Mouse (Mus musculus) hindbrain, embryonic 15.5 days (tissue): Measurements from ENCODE around the gene Camk2n1. TPM values are rescaled to one million over a fixed set of nuclear protein-coding genes. Genes with fewer than 3 reads are reported as not detected.

ENCODE experiments used
- ATAC-seq: fragments of 200-750 bp; cut with Nextera tagmentation; 2 replicates; pipeline ENCODE4 v1.8.0; 2017; ENCODE audit warnings: low read depth, moderate number of reproducible peaks, moderate TSS enrichment; ENCODE audit not compliant: low FRiP score
- H3K27ac ChIP-seq: fragments of 300-500 bp; sonication (generic); replicated peaks from 2 replicates; pipeline ENCODE4 v1.5.1; 2015; ENCODE audit warnings: mild to moderate bottlenecking, inconsistent platforms
- H3K27me3 ChIP-seq: fragments of 300-500 bp; sonication (generic); 2 replicates; pipeline ENCODE4 v1.6.1; 2015; ENCODE audit warnings: control low read depth, inconsistent platforms
- H3K36me3 ChIP-seq: fragments of 300-500 bp; sonication (generic); 2 replicates; pipeline ENCODE4 v1.6.1; 2015; ENCODE audit warnings: control low read depth, inconsistent platforms
- H3K4me1 ChIP-seq: fragments of 300-500 bp; sonication (generic); replicated peaks from 2 replicates; pipeline ENCODE4 v1.6.1; 2015; ENCODE audit warnings: control low read depth, inconsistent platforms
- H3K4me2 ChIP-seq: fragments of 300-500 bp; sonication (generic); 2 replicates; pipeline ENCODE4 v1.6.1; 2015; ENCODE audit warnings: moderate library complexity, mild to moderate bottlenecking, inconsistent platforms
- H3K4me3 ChIP-seq: fragments of 300-500 bp; sonication (generic); 2 replicates; pipeline ENCODE4 v1.5.1; 2015; ENCODE audit warnings: mild to moderate bottlenecking, inconsistent platforms
- H3K9ac ChIP-seq: fragments of 300-500 bp; sonication (generic); 2 replicates; pipeline ENCODE4 v1.6.1; 2015; ENCODE audit warnings: inconsistent platforms
- H3K9me3 ChIP-seq: fragments of 300-500 bp; sonication (generic); 2 replicates; pipeline ENCODE4 v1.6.1; 2016; ENCODE audit warnings: control low read depth, inconsistent platforms
- WGBS: fragments of 180-500 bp; shearing (Covaris S2); methylation state at CpG from one replicate; pipeline ENCODE4 v1.1.7; 2015; 5-methylcytosine and 5-hydroxymethylcytosine counted together
- polyA plus RNA-seq: library from polyadenylated mRNA; unstranded; fragments of >200 nt; fragmentation: Nextera tagmentation; extraction: Ambion mirVana; gene quantifications from 2 replicates; pipeline ENCODE4 v1.2.1, GENCODE M21; 2015

Camk2n1 gene
- polyA plus RNA-seq, 1 experiment from 2014 or later, result 16.9 TPM

- H3K9me3 ChIP-seq, result no peaks in the 10 kb centered on the region
- ATAC-seq, result no peak
- no peak overlapping the region for H3K27ac ChIP-seq
- peaks cover 41% of the 10 kb centered on the region for H3K4me1 ChIP-seq
- no peaks in the 10 kb centered on the region for H3K36me3 ChIP-seq
- WGBS, result 48% methylated on average over 12 of the region's 12 CpGs
- H3K9ac ChIP-seq, result no peak overlapping the region
- no peaks in the 10 kb centered on the region for H3K27me3 ChIP-seq
- no peak overlapping the region for H3K4me3 ChIP-seq
- no peak overlapping the region for H3K4me2 ChIP-seq
These were observed 4.3 kb upstream of the Camk2n1 start for GRCm38 (mm10) chr4:138449636-138450314.

DNA sequence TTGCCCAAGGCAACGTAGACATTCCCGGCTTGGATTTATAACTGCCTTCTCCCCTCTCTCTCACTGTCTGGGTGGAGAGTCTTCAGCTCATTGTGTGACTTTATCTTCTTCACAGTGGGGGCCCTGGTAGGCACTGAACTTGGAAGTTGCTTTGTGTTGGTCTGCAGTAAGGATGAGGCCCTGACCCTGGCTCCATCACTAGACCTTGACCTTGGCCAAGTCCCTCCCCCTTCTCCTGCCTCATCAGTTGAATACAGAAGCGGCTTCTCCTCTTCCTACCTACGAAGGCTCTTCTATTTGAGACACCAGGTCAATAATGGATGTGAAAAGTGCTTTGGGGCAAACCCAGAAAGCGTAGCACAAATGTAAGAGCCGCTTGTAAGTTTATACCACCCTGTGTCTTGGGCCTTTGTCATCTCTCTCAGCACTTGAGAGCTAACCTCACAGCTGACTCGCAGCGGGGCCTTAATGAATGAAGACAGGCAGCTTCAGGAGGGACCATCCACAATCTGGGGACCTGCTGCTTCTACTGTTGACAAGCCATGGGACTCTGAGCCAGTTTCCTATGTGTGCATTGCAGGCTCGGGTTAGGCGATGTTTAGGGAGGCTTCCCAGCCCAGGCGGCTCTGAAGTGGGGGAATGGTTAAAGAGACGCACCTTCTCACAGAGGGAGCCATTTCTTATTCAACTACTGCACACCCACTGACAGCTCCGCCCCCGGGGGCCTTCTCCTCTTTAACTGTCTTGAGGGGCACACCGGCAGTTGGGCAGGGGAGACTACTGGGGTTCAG is 1.6 kb upstream of the Camk2n1 start:
- Histone ChIP-seq H3K4me3 (no peak overlapping the region), H3K36me3 (no peaks in the 10 kb centered on the region), H3K4me1 (peaks cover 51% of the 10 kb centered on the region), H3K9ac (no peak overlapping the region), H3K27ac (peak overlapping the region; percentile 96; the same call in 1 of the 2 replicates), H3K4me2 (peak overlapping the region; percentile 86; the same call in 1 of the 2 replicates), H3K27me3 (no peaks in the 10 kb centered on the region), H3K9me3 (no peaks in the 10 kb centered on the region)
- WGBS, result 31% methylated on average over 15 of the region's 15 CpGs
- no peak for ATAC-seq

GRCm38 (mm10) chr4:138453097-138453752 is 889 bp upstream of the Camk2n1 start:
- Histone ChIP-seq H3K4me2 (peak overlapping the region; percentile 86), H3K36me3 (no peaks in the 10 kb centered on the region), H3K4me3 (peak overlapping the region; percentile 96), H3K9me3 (no peaks in the 10 kb centered on the region), H3K27me3 (no peaks in the 10 kb centered on the region), H3K4me1 (peaks cover 51% of the 10 kb centered on the region), H3K27ac (peak overlapping the region; percentile 96), H3K9ac (peak overlapping the region; percentile 99)
- 3% methylated on average over 19 of the region's 19 CpGs for WGBS
- ATAC-seq, result peak; percentile 21; the same call in 1 of the 2 replicates

DNA sequence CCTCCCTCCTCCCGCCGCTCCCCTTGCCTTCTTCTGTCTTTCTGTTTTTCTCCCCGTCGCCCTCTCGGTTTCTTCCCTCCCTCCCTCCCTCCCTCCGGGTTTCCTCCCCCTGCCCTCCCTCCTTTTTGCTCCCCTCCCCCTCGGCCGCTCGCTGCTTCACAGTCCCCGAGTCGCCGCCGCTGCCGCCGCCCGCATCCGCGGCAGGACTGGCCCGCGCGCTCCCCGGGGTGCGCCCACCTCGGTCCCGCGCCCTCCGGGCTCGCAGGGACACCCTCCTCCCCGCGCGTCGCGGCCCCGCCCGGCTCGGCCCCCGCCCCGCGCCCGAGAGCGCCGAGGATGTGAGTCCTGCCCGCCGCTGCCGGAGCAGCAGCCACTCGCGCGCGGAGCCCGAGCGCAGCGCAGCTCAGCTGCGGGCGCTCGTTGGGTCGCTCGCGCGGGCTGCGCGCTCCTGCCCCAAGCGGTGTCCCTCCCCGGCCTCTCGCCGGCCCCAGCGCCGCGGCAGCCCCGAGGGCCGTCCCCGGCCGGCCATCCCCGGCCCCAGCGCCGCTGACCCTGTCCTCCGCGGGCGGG is 542 bp downstream of the Camk2n1 start:
- Histone ChIP-seq H3K9me3 (no peaks in the 10 kb centered on the region), H3K9ac (peak overlapping the region; percentile 99), H3K4me3 (peak overlapping the region; percentile 96), H3K27me3 (no peaks in the 10 kb centered on the region), H3K4me1 (peaks cover 55% of the 10 kb centered on the region), H3K4me2 (peak overlapping the region; percentile 86), H3K36me3 (no peaks in the 10 kb centered on the region), H3K27ac (peak overlapping the region; percentile 96)
- WGBS, result under 1% methylated on average over 47 of the region's 78 CpGs
- ATAC-seq, result peak; percentile 46

- Histone ChIP-seq H3K4me2 (peak overlapping the region; percentile 86), H3K4me3 (peak overlapping the region; percentile 96), H3K36me3 (no peaks in the 10 kb centered on the region), H3K9me3 (no peaks in the 10 kb centered on the region), H3K9ac (peak overlapping the region; percentile 99), H3K27ac (peak overlapping the region; percentile 96), H3K27me3 (no peaks in the 10 kb centered on the region), H3K4me1 (peaks cover 58% of the 10 kb centered on the region)
- WGBS, result under 1% methylated on average over 58 of the region's 58 CpGs
- peak; percentile 15 for ATAC-seq
These were observed 1.2 kb downstream of the Camk2n1 start for GRCm38 (mm10) chr4:138455141-138455955.

DNA sequence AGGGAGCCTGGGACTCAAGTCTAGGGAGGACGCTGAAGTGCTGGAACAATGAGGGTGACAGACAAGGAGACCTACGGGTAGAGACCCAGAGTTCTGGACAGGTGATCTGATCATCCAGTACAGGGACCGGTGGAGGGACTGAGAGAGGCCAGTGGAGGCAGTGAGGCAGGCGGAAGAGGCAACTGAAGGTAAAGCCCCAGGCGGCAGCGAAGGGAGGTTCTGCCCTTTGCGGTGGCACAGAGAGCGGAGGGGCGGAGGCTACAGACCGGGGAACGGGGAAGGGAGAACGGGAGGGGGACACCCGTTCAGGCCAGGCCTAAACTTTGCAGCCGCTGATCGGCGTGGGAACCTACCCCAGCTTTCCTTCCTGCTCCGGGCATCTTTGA is 1.8 kb downstream of the Camk2n1 start:
- Histone ChIP-seq H3K4me1 (peaks cover 58% of the 10 kb centered on the region), H3K27me3 (no peaks in the 10 kb centered on the region), H3K4me2 (peak overlapping the region; percentile 86), H3K36me3 (no peaks in the 10 kb centered on the region), H3K27ac (peak overlapping the region; percentile 96), H3K4me3 (peak overlapping the region; percentile 96), H3K9me3 (no peaks in the 10 kb centered on the region), H3K9ac (peak overlapping the region; percentile 99)
- under 1% methylated on average over 16 of the region's 17 CpGs for whole genome bisulfite sequencing
- no peak for ATAC-seq

- Histone ChIP-seq H3K4me2 (peak overlapping the region; percentile 86), H3K9me3 (no peaks in the 10 kb centered on the region), H3K36me3 (no peaks in the 10 kb centered on the region), H3K27ac (peak overlapping the region; percentile 96), H3K27me3 (no peaks in the 10 kb centered on the region), H3K9ac (peak overlapping the region; percentile 99), H3K4me3 (peak overlapping the region; percentile 96), H3K4me1 (peaks cover 58% of the 10 kb centered on the region)
- 5% methylated on average over 5 of the region's 8 CpGs for WGBS
- ATAC-seq, result no peak
These were observed 2.4 kb downstream of the Camk2n1 start for GRCm38 (mm10) chr4:138456536-138456935.

GRCm38 (mm10) chr4:138457091-138457490 is 3.0 kb downstream of the Camk2n1 start:
- Histone ChIP-seq H3K9ac (no peak overlapping the region), H3K36me3 (no peaks in the 10 kb centered on the region), H3K9me3 (no peaks in the 10 kb centered on the region), H3K4me2 (peak overlapping the region; percentile 86), H3K27ac (no peak overlapping the region), H3K27me3 (no peaks in the 10 kb centered on the region), H3K4me1 (peaks cover 59% of the 10 kb centered on the region), H3K4me3 (peak overlapping the region; percentile 96)
- WGBS, result 31% methylated on average over 4 of the region's 4 CpGs
- ATAC-seq, result no peak

- Histone ChIP-seq H3K27ac (no peak overlapping the region; the same call in 1 of the 2 replicates), H3K36me3 (no peaks in the 10 kb centered on the region), H3K27me3 (no peaks in the 10 kb centered on the region), H3K9me3 (no peaks in the 10 kb centered on the region), H3K9ac (no peak overlapping the region), H3K4me2 (peak overlapping the region; percentile 86), H3K4me3 (no peak overlapping the region), H3K4me1 (peaks cover 64% of the 10 kb centered on the region)
- 87% methylated on average over 7 of the region's 7 CpGs for WGBS
- no peak for ATAC-seq
These were observed 4.1 kb downstream of the Camk2n1 start for GRCm38 (mm10) chr4:138458171-138458570.

- Histone ChIP-seq H3K4me3 (no peak overlapping the region), H3K9ac (no peak overlapping the region), H3K4me2 (peak overlapping the region; percentile 86; the same call in 1 of the 2 replicates), H3K36me3 (no peaks in the 10 kb centered on the region), H3K27ac (no peak overlapping the region), H3K4me1 (peaks cover 64% of the 10 kb centered on the region), H3K9me3 (no peaks in the 10 kb centered on the region), H3K27me3 (no peaks in the 10 kb centered on the region)
- ATAC-seq, result no peak
- 50% methylated on average over 5 of the region's 5 CpGs for WGBS
These were observed 4.8 kb downstream of the Camk2n1 start for GRCm38 (mm10) chr4:138458735-138459440.

DNA sequence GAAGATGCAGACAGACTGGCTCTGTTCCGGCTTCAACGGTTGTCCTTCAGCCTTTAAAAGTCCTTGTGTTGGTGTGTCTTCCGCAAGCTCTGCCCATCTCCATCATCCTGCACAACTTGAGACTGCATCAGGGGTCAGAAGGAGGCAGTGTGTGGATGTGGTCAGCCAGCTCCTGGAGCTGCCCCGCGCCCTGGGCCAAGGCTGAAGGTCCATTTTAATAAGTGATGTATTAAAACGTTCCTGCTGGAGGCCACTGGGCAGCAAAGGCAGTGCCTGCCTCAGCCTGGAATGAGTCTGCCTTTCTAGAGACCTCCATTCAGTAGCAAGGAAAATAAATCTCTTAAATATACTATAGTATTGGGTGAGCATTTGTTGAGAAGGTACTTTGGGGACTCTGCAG is 5.7 kb downstream of the Camk2n1 start:
- Histone ChIP-seq H3K9ac (no peak overlapping the region), H3K4me2 (no peak overlapping the region), H3K4me1 (peaks cover 71% of the 10 kb centered on the region), H3K27ac (no peak overlapping the region), H3K27me3 (no peaks in the 10 kb centered on the region), H3K4me3 (no peak overlapping the region), H3K36me3 (no peaks in the 10 kb centered on the region), H3K9me3 (no peaks in the 10 kb centered on the region)
- ATAC-seq, result no peak
- 60% methylated on average over 6 of the region's 6 CpGs for WGBS
